Mouse (Mus musculus) testis, adult 2 months (tissue): ENCODE results near the gene Aven. TPM values are rescaled to one million over a fixed set of nuclear protein-coding genes. Genes with fewer than 3 reads are reported as not detected.

Experiments
- H3K27ac ChIP-seq: fragments of 200-500 bp; 2 replicates; pipeline ENCODE4 v1.5.1; 2012; ENCODE audit warnings: low read depth, low read length; ENCODE audit not compliant: control insufficient read depth, insufficient read depth
- H3K27me3 ChIP-seq: fragments of 200-500 bp; 2 replicates; pipeline ENCODE4 v1.6.1; 2012; ENCODE audit warnings: mild to moderate bottlenecking, low read length, moderate library complexity; ENCODE audit not compliant: control insufficient read depth, insufficient read depth
- H3K36me3 ChIP-seq: fragments of 200-500 bp; 2 replicates; pipeline ENCODE4 v1.6.1; 2012; ENCODE audit warnings: mild to moderate bottlenecking, low read length; ENCODE audit not compliant: control insufficient read depth, insufficient read depth
- H3K4me1 ChIP-seq: fragments of 200-500 bp; 2 replicates; pipeline ENCODE4 v1.6.1; 2012; ENCODE audit warnings: low read length; ENCODE audit not compliant: control insufficient read depth, insufficient read depth
- H3K4me3 ChIP-seq: fragments of 200-500 bp; 2 replicates; pipeline ENCODE4 v1.5.1; 2012; ENCODE audit warnings: low read depth, mild to moderate bottlenecking, low read length, moderate library complexity, mixed read lengths; ENCODE audit not compliant: control insufficient read depth
- CTCF ChIP-seq: fragments of 200-500 bp; IDR thresholded peaks from 2 replicates; pipeline ENCODE4 v1.5.1; 2012; ENCODE audit warnings: low read depth, mild to moderate bottlenecking, inconsistent platforms, low read length, moderate library complexity; ENCODE audit not compliant: control insufficient read depth, insufficient read depth, insufficient replicate concordance
- POLR2A ChIP-seq: fragments of 200-500 bp; IDR thresholded peaks from 2 replicates; pipeline ENCODE4 v1.6.1; 2012; ENCODE audit warnings: low read depth, mild to moderate bottlenecking, inconsistent platforms, low read length, moderate library complexity; ENCODE audit not compliant: control insufficient read depth
- polyA plus RNA-seq: library from polyadenylated mRNA; depleted of rRNA; stranded (reverse); fragments of >200 nt; gene quantifications from 2 replicates; pipeline ENCODE4 v1.2.3, GENCODE M21; 2012

Gene Aven
- polyA plus RNA-seq, 1 experiment = 155 TPM

DNA sequence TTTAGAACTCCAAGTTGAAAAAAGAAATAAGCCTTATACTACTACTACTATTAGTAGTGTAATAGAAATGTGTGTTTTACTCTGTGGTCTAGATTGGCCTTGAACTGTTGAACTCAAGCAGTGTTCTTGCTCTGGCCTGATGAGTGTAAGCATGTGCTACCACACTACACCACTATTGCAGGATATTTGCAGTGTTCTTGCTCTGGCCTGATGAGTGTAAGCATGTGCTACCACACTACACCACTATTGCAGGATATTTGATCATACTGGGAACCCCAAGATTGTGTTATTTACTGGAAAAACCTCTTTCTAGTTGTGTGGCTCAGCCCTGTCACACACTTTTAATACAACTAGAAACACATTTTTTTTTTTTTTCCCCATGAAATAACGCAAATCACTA is 14.7 kb downstream of the Aven start:
- Histone ChIP-seq H3K36me3 (no peaks in the 10 kb centered on the region), H3K27ac (no peak overlapping the region), H3K4me3 (no peak overlapping the region), H3K27me3 (no peaks in the 10 kb centered on the region), H3K4me1 (no peaks in the 10 kb centered on the region)
- TF ChIP-seq CTCF (no peak), POLR2A (no peak)

DNA sequence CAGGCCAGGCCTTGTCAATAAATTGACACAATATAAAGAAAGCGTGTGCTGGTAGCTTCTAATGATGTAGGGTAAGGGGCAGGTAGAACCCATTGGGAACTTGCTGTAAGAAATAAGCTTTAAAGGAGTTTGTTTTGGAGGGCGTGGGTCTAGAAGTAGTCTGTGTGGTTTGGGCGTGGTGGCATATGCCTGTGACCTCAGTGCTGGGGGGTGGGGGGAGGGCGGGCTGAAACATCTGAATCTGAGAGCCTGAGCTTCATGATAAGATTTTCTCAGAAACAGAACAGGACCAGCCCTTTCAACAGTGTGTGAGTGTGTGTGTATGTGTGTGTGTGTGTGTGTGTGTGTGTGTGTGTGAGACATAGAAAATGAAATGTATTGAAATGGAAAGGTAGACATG is 17.4 kb downstream of the Aven start:
- no peaks in the 10 kb centered on the region for H3K4me1 ChIP-seq
- no peaks in the 10 kb centered on the region for H3K27me3 ChIP-seq
- H3K4me3 ChIP-seq = no peak overlapping the region
- TF ChIP-seq CTCF = no peak
- no peaks in the 10 kb centered on the region for H3K36me3 ChIP-seq
- no peak overlapping the region for H3K27ac ChIP-seq

DNA sequence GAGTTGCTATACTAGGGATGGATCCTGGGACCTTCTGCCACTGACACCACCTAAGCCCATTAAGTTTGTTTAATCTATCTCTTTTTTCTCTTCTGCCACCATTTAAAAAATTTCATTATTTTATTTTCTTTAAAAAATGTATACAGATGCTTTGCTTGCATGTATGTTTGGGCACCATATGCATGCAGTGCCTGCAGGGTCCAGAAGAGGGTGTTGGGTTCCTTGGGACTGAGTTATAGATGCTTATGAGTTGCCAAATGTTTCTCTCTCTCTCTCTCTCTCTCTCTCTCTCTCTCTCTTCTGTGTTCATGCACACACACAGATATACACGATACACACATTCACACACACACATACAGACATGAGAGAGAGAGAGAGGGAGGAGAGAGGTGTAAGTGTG is 20.3 kb downstream of the Aven start:
- TF ChIP-seq POLR2A = no peak
- TF ChIP-seq CTCF = no peak
- H3K4me1 ChIP-seq = no peaks in the 10 kb centered on the region
- H3K27me3 ChIP-seq = no peaks in the 10 kb centered on the region
- H3K36me3 ChIP-seq = no peaks in the 10 kb centered on the region
- H3K4me3 ChIP-seq = no peak overlapping the region
- H3K27ac ChIP-seq = no peak overlapping the region

DNA sequence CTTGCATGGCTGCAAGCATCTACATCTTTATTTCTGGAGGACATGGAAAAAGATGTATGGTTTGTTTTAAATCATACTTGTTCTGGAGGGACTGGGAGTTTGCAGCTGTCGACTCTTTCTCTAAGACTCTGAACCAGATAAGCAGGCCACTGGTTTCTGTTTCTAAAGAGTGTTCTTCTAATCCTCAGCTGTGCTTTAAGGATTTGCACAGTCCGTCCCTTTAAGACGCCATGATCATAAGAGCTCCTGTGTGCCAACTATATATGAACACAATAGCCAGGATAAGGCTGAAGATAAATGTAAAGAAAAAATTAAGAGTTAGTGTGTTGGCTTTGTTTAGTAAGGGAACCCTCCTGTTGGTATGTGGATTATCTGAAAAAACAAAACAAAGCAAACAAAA is 24.0 kb downstream of the Aven start:
- no peaks in the 10 kb centered on the region for H3K27me3 ChIP-seq
- no peak for TF ChIP-seq POLR2A
- TF ChIP-seq CTCF = no peak
- no peak overlapping the region for H3K27ac ChIP-seq
- H3K4me3 ChIP-seq = no peak overlapping the region
- no peaks in the 10 kb centered on the region for H3K36me3 ChIP-seq
- H3K4me1 ChIP-seq = no peaks in the 10 kb centered on the region

DNA sequence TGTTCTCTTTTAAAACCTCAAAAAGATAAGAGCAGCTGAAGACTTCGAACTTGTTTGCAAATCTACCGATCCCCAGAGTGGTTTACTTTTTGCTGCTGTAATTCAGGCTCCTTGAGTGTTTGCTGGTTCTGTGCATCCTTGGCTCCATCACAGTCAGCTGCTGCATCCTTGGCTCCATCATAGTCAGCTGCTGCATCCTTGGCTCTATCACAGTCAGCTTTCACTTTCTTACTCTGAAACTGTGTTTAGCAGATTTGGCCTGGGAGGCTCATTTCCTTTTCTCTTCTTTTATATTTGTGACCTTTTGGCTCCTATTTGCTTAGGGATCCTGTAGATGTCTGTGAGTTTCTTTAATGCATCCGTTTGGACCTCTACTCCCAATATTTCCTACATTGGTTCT is 24.5 kb downstream of the Aven start:
- TF ChIP-seq POLR2A (no peak), CTCF (no peak)
- no peak overlapping the region for H3K27ac ChIP-seq

DNA sequence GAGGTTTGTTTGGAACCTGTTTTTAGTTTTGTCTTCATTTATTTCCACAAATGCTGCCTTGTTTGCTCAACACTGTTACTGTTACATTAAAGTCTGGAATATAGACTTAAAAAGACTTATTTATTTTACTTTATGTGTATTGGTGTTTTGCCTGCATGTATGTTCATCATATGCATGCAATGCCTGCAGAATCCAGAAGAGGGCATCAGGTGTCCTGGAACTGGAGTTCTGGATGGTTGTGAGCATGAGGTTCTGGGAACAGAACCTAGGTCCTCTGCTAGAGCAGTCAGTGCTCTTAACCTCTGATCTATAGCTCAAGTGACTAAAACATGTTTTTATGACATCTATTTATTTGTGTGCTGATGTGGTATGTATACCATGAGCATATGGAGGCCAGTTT is 25.8 kb downstream of the Aven start:
- TF ChIP-seq POLR2A (no peak), CTCF (no peak)
- H3K4me1 ChIP-seq = no peaks in the 10 kb centered on the region
- H3K36me3 ChIP-seq = no peaks in the 10 kb centered on the region
- H3K4me3 ChIP-seq = no peak overlapping the region
- H3K27ac ChIP-seq = no peak overlapping the region
- no peaks in the 10 kb centered on the region for H3K27me3 ChIP-seq

More for the DNA sequence above, 24.5 kb downstream of the Aven start:
- no peaks in the 10 kb centered on the region for H3K27me3 ChIP-seq
- no peak overlapping the region for H3K4me3 ChIP-seq
- H3K36me3 ChIP-seq = no peaks in the 10 kb centered on the region
- no peaks in the 10 kb centered on the region for H3K4me1 ChIP-seq

DNA sequence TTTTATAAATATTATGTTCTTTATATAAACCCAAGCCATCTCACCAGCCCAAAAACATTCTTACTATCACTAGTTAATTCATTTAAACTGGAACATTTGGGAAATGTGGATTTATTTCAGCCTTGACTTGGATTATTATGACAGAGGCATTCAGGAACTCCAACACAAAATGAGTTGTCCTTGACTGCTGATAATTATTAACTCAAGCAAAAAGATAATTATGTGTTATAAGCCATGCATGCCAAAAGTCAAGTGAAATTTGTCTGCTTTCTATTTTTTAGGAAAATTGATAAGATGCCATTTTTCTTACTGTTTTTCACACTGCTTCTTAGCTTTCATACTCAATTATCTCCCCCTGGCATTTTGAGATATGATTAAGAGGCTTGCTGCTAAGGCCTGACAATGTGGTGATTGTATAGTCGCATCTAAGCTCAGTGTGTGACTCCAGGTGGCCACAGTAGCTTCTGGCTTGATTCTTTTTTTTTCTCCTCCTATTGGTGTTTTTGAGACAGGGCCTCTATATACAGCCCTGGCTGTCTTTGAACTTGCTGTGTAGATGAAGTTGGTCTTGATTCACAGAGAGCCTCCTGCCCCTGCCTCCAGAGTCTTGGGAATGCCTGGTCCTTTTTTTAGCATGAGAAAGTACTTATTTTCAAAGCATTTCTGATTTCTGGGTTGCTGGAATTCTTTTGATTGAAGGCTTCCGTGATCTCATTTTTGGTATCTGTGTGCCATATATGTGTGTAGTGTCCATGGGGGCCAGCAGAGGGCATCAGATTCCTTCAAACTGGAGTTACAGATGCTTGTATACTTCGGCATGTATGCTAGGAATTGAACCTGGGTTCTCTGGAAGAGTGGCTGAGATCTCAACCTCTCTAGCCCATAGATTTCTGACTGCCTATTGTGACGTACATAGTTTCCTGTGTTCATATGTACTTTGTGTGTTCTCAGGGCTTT is 28.0 kb downstream of the Aven start:
- TF ChIP-seq POLR2A (no peak), CTCF (no peak)
- H3K27me3 ChIP-seq = no peaks in the 10 kb centered on the region
- H3K36me3 ChIP-seq = no peaks in the 10 kb centered on the region
- H3K4me3 ChIP-seq = no peak overlapping the region
- H3K27ac ChIP-seq = no peak overlapping the region
- H3K4me1 ChIP-seq = no peaks in the 10 kb centered on the region

DNA sequence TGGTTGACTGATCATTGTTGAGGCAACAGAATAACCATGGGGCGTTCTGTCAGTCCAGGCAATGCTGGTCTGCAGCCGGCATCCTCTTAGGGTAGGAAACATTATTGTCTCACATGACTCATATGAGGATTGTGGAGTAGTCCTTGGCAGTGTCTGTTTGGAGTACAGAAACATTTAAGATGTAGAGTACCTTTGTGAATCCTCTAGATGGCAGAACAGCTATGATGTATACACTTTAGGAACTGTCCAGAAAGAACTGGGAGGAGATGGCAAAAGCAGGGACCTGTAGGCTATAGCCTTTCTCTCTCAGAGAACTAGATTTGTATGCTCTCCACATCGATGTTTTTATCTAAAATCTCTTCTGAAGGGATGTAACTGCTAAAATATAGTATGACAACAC is 34.2 kb downstream of the Aven start:
- no peaks in the 10 kb centered on the region for H3K4me1 ChIP-seq
- TF ChIP-seq CTCF (no peak), POLR2A (no peak)
- H3K36me3 ChIP-seq = no peaks in the 10 kb centered on the region
- no peak overlapping the region for H3K27ac ChIP-seq
- H3K27me3 ChIP-seq = no peaks in the 10 kb centered on the region
- no peak overlapping the region for H3K4me3 ChIP-seq
